Mouse (Mus musculus) ES-E14 (cell line): ENCODE results near the gene Fam243.
A peak's percentile ranks its signal among the peaks of the same experiment; 100 is the strongest.

Experiments used
- CHD2 ChIP-seq: IDR thresholded peaks from 2 replicates; pipeline ENCODE4 v1.6.1; 2014; ENCODE audit warnings: mild to moderate bottlenecking, low read depth, low read length, inconsistent platforms
- HCFC1 ChIP-seq: IDR thresholded peaks from 2 replicates; pipeline ENCODE4 v1.6.1; 2012; ENCODE audit warnings: low read length, inconsistent platforms, borderline replicate concordance; ENCODE audit not compliant: insufficient read depth
- MAFK ChIP-seq: IDR thresholded peaks from 2 replicates; pipeline ENCODE4 v1.6.1; 2014; ENCODE audit warnings: mild to moderate bottlenecking, low read depth, low read length, inconsistent platforms; ENCODE audit not compliant: insufficient read depth
- ZC3H11A ChIP-seq: IDR thresholded peaks from 2 replicates; pipeline ENCODE4 v1.6.1; 2012; ENCODE audit warnings: low read depth, mild to moderate bottlenecking, inconsistent platforms, low read length, borderline replicate concordance

DNA sequence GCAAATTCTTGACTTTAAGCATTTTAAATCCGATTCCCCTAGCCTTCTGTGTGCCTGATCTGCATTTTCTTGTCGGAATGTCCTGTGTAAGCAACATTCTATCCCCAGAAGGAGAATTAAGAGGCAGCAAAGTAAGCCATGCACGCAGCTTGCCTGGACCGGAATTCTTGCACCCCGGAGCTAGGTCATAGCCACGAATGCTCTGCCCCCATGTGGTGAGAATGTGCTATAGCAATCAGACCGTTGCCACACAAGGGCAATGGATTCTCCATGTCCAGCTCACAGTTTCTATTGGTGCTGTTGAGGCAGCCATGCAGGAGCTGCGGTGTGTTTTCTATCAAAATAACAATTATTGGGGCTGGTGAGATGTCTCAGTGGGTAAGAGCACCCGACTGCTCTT is 15.0 kb upstream of the Fam243 start:
- no peak for TF ChIP-seq CHD2
- TF ChIP-seq ZC3H11A, result no peak
- peak; percentile 32; the same call in 1 of the 2 replicates for TF ChIP-seq MAFK
- TF ChIP-seq HCFC1, result no peak
